Mouse (Mus musculus) G1E (cell line): ENCODE measurements around the gene Ccdc28a.

ENCODE experiments used
- CTCF ChIP-seq: IDR thresholded peaks from 2 replicates; pipeline ENCODE4 v1.5.1; 2012; ENCODE audit warnings: low read depth, low read length, inconsistent platforms, mixed read lengths
- GATA1 ChIP-seq: IDR thresholded peaks from 2 replicates; pipeline ENCODE4 v1.6.1; 2012; ENCODE audit warnings: borderline replicate concordance, low read length, inconsistent platforms, mixed read lengths
- POLR2AphosphoS5 ChIP-seq: IDR thresholded peaks from 2 replicates; pipeline ENCODE4 v1.6.1; 2012; ENCODE audit warnings: low read depth, low read length, inconsistent platforms; ENCODE audit not compliant: insufficient replicate concordance
- TAL1 ChIP-seq: conservative IDR thresholded peaks from 2 replicates; pipeline ENCODE4 v1.6.1; 2012; ENCODE audit warnings: low read depth, low read length, inconsistent platforms, mixed read lengths

GRCm38 (mm10) chr10:18210119-18210518 lies 24.7 kb downstream of the Ccdc28a start:
- TF ChIP-seq CTCF (no peak), TAL1 (no peak), POLR2AphosphoS5 (no peak), GATA1 (no peak)
